Mouse (Mus musculus) brain, embryonic 14.5 days (tissue): Measurements from ENCODE around the gene 4930452B06Rik.

Source experiments
- CTCF ChIP-seq: fragments of 200-500 bp; IDR thresholded peaks from 2 replicates; pipeline ENCODE4 v1.5.1; 2012; ENCODE audit warnings: inconsistent platforms, mild to moderate bottlenecking, moderate library complexity, borderline replicate concordance; ENCODE audit not compliant: insufficient read depth, insufficient read length; ENCODE audit errors: extremely low read depth
- POLR2A ChIP-seq: fragments of 200-500 bp; IDR thresholded peaks from 2 replicates; pipeline ENCODE4 v1.6.1; 2012; ENCODE audit warnings: mild to moderate bottlenecking, inconsistent platforms, borderline replicate concordance; ENCODE audit not compliant: poor library complexity, insufficient read depth, insufficient read length, severe bottlenecking; ENCODE audit errors: extremely low read depth

DNA sequence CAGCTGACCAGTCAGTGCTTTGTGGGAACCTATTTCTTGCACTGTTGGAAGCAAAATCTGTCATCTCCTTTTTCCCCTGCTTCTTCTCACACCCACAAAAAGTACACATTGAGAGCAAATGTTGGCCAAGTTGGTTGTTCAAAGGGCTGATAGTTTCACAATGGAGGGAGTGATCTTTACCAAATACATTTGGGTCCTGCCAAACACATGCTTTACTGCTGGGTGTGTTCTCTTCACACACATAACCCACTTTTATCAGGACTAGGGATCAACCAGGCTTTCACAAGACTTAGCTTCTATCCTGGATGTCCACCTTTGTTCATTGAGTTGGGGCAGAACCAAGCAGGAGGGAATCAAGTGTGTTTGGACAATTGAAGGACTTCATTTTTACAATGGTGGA, 267.5 kb downstream of the 4930452B06Rik start:
- TF ChIP-seq POLR2A: no peak
- no peak for TF ChIP-seq CTCF
